Mouse (Mus musculus) heart, postnatal 0 days (tissue): ENCODE data around the gene Map3k11.

Experiments
- CTCF ChIP-seq: IDR thresholded peaks from 2 replicates; pipeline ENCODE4 v1.5.1; 2016; ENCODE audit warnings: antibody characterized with exemption, control low read depth, low read depth
- EP300 ChIP-seq: IDR thresholded peaks from 2 replicates; pipeline ENCODE4 v1.6.1; 2016; ENCODE audit warnings: antibody characterized with exemption, low read depth

- TF ChIP-seq EP300 (no peak), CTCF (no peak)
Observed at GRCm38 (mm10) chr19:5665465-5665864, 23.1 kb upstream of the Map3k11 start.
